Mouse (Mus musculus): ENCODE results near the gene Acot2.

GRCm38 (mm10) chr12:84008729-84009128, 21.1 kb downstream of the Acot2 start:
- TF ChIP-seq POLR2A (IDR thresholded peaks at IDR 0.05; ENCODE audit: borderline replicate concordance, extremely low read depth, insufficient read depth, insufficient read length, poor library complexity, severe bottlenecking), result no peak
- no peak for TF ChIP-seq CTCF (IDR thresholded peaks at IDR 0.05; ENCODE audit: borderline replicate concordance, extremely low read depth, insufficient read depth, insufficient read length)

Data from brain, embryonic 14.5 days (tissue).